Mouse (Mus musculus): ENCODE data around the gene Vgll4. TPM values are rescaled to one million over a fixed set of nuclear protein-coding genes. Genes with fewer than 3 reads are reported as not detected.

Gene Vgll4
- polyA plus RNA-seq, 1 experiment from 2014 or later: 83.0 TPM

GRCm38 (mm10) chr6:114959012-114959398 is 10.8 kb downstream of the Vgll4 start:
- Histone ChIP-seq H3K4me3 (ENCODE audit: low read length) (no peak overlapping the region), H3K9me3 (ENCODE audit: control insufficient read depth, low read length) (no peaks in the 10 kb centered on the region), H3K36me3 (ENCODE audit: control insufficient read depth, insufficient read depth, low read length) (no peaks in the 10 kb centered on the region), H3K4me1 (ENCODE audit: control insufficient read depth, insufficient read depth, low read length) (no peaks in the 10 kb centered on the region; the same call in 1 of the 2 replicates), H3K27ac (ENCODE audit: low read depth, low read length) (no peak overlapping the region), H3K4me2 (replicated peaks; ENCODE audit: low read depth, low read length) (no peak overlapping the region), H3K27me3 (ENCODE audit: control insufficient read depth, insufficient read depth, low read length) (no peaks in the 10 kb centered on the region), H3K9ac (ENCODE audit: low read depth, low read length) (no peak overlapping the region)
- 74% methylated on average over 6 of the region's 6 CpGs for WGBS
- ATAC-seq (ENCODE audit: low FRiP score, low TSS enrichment): no peak

DNA sequence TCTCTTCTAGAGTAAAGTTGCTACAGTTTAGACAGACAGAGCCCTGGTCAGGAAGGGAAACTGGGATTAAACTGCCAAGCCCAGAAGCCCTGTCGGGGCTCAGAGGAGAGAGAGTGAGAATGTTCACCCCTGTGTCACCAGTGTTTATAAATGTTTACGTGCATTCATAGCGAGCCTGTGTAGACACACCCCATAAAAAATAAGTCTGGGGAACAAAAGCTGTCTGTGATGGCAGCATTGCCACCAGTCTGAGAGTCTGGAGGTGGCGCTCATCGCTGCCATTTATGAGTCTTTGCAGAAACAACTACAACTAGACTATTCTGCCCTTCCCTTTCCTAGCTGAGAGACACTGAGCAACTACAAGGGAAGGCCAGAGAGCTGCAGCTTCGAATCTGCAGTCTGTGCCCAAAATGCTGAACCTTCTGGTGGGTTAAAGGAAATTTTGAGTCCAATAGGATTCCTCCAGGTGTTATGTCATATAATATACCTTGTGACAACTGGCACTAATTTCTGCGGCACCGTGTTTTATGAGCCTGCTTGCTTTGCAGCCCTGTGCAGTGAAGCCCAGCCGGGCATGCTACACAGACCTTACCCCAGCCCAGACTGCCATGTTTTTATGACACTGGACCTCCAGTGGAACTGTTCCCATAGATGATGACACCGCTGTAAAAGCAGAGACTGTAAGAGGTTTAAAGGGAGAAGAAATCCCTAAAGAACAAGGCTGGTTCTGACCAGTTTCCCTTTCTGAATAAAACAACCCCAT is 11.4 kb downstream of the Vgll4 start:
- H3K4me2 ChIP-seq (replicated peaks; ENCODE audit: low read depth, low read length): no peak overlapping the region
- H3K4me1 ChIP-seq (ENCODE audit: control insufficient read depth, insufficient read depth, low read length): no peaks in the 10 kb centered on the region; the same call in 1 of the 2 replicates
- H3K9ac ChIP-seq (ENCODE audit: low read depth, low read length): no peak overlapping the region
- no peaks in the 10 kb centered on the region for H3K27me3 ChIP-seq (ENCODE audit: control insufficient read depth, insufficient read depth, low read length)
- no peak for ATAC-seq (ENCODE audit: low FRiP score, low TSS enrichment)
- no peak overlapping the region for H3K27ac ChIP-seq (ENCODE audit: low read depth, low read length)
- WGBS: 44% methylated on average over 10 of the region's 10 CpGs
- no peaks in the 10 kb centered on the region for H3K9me3 ChIP-seq (ENCODE audit: control insufficient read depth, low read length)
- H3K4me3 ChIP-seq (ENCODE audit: low read length): no peak overlapping the region
- H3K36me3 ChIP-seq (ENCODE audit: control insufficient read depth, insufficient read depth, low read length): no peaks in the 10 kb centered on the region

DNA sequence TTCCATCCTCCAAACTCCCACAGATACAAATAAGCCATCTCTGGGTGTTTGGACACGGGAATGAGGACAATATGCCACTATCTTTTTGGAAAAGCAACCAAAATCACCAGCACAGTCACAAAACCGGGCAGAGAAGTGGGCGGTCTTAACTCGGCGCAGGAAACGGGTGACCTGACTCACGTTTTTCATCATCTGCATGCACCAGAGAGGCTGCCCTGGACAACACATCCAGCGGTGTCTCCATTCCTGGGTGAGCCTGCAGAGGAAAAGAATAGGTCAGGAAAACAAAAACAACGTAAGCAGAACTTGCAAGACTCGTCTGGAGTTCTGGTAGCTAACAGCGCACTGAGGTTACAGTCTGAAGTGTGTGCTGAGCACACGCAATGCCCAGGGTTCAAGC is 12.0 kb downstream of the Vgll4 start:
- Histone ChIP-seq H3K4me2 (replicated peaks; ENCODE audit: low read depth, low read length) (no peak overlapping the region), H3K4me1 (ENCODE audit: control insufficient read depth, insufficient read depth, low read length) (no peaks in the 10 kb centered on the region; the same call in 1 of the 2 replicates), H3K9ac (ENCODE audit: low read depth, low read length) (no peak overlapping the region), H3K9me3 (ENCODE audit: control insufficient read depth, low read length) (no peaks in the 10 kb centered on the region), H3K27me3 (ENCODE audit: control insufficient read depth, insufficient read depth, low read length) (no peaks in the 10 kb centered on the region), H3K27ac (ENCODE audit: low read depth, low read length) (no peak overlapping the region), H3K4me3 (ENCODE audit: low read length) (no peak overlapping the region), H3K36me3 (ENCODE audit: control insufficient read depth, insufficient read depth, low read length) (no peaks in the 10 kb centered on the region)
- 66% methylated on average over 12 of the region's 12 CpGs for WGBS
- no peak for ATAC-seq (ENCODE audit: low FRiP score, low TSS enrichment)

DNA sequence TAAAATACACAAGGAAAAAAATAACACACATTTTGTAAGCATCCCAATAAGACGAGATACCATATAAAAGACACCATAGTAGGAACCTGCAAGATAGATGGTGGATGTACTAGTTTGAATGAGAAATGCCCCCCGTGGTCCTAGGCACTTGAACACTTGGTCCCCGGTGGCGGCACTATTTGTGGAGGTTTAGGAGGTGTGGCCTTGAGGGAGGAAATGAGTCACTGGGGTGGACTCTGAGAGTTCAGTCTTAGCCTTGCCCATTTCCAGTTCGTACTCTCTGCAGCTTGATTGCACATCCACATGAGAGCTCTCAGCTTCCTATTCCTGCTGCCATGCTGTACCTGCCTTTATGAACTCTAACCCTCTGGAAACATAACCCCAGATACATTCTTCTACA is 15.3 kb downstream of the Vgll4 start:
- no peaks in the 10 kb centered on the region for H3K9me3 ChIP-seq (ENCODE audit: control insufficient read depth, low read length)
- H3K36me3 ChIP-seq (ENCODE audit: control insufficient read depth, insufficient read depth, low read length): no peaks in the 10 kb centered on the region
- no peaks in the 10 kb centered on the region; the same call in 1 of the 2 replicates for H3K4me1 ChIP-seq (ENCODE audit: control insufficient read depth, insufficient read depth, low read length)
- no peak overlapping the region for H3K27ac ChIP-seq (ENCODE audit: low read depth, low read length)
- H3K4me3 ChIP-seq (ENCODE audit: low read length): no peak overlapping the region
- ATAC-seq (ENCODE audit: low FRiP score, low TSS enrichment): no peak
- no peak overlapping the region for H3K4me2 ChIP-seq (replicated peaks; ENCODE audit: low read depth, low read length)
- H3K9ac ChIP-seq (ENCODE audit: low read depth, low read length): no peak overlapping the region
- H3K27me3 ChIP-seq (ENCODE audit: control insufficient read depth, insufficient read depth, low read length): no peaks in the 10 kb centered on the region
- 79% methylated on average over 5 of the region's 5 CpGs for WGBS

GRCm38 (mm10) chr6:114953601-114954000 is 16.2 kb downstream of the Vgll4 start:
- H3K36me3 ChIP-seq (ENCODE audit: control insufficient read depth, insufficient read depth, low read length): no peaks in the 10 kb centered on the region
- no peaks in the 10 kb centered on the region; the same call in 1 of the 2 replicates for H3K4me1 ChIP-seq (ENCODE audit: control insufficient read depth, insufficient read depth, low read length)
- no peak overlapping the region for H3K4me3 ChIP-seq (ENCODE audit: low read length)
- no peaks in the 10 kb centered on the region for H3K27me3 ChIP-seq (ENCODE audit: control insufficient read depth, insufficient read depth, low read length)
- no peak overlapping the region for H3K9ac ChIP-seq (ENCODE audit: low read depth, low read length)
- ATAC-seq (ENCODE audit: low FRiP score, low TSS enrichment): no peak
- H3K9me3 ChIP-seq (ENCODE audit: control insufficient read depth, low read length): no peaks in the 10 kb centered on the region
- no peak overlapping the region for H3K4me2 ChIP-seq (replicated peaks; ENCODE audit: low read depth, low read length)
- WGBS: 97% methylated on average over 5 of the region's 5 CpGs
- H3K27ac ChIP-seq (ENCODE audit: low read depth, low read length): no peak overlapping the region

- no peaks in the 10 kb centered on the region for H3K36me3 ChIP-seq (ENCODE audit: control insufficient read depth, insufficient read depth, low read length)
- WGBS: 66% methylated on average over 5 of the region's 5 CpGs
- no peak overlapping the region for H3K4me2 ChIP-seq (replicated peaks; ENCODE audit: low read depth, low read length)
- no peak overlapping the region for H3K4me3 ChIP-seq (ENCODE audit: low read length)
- H3K27me3 ChIP-seq (ENCODE audit: control insufficient read depth, insufficient read depth, low read length): no peaks in the 10 kb centered on the region
- H3K27ac ChIP-seq (ENCODE audit: low read depth, low read length): no peak overlapping the region
- H3K9me3 ChIP-seq (ENCODE audit: control insufficient read depth, low read length): no peaks in the 10 kb centered on the region
- no peaks in the 10 kb centered on the region for H3K4me1 ChIP-seq (ENCODE audit: control insufficient read depth, insufficient read depth, low read length)
- H3K9ac ChIP-seq (ENCODE audit: low read depth, low read length): no peak overlapping the region
- no peak for ATAC-seq (ENCODE audit: low FRiP score, low TSS enrichment)
Observed at GRCm38 (mm10) chr6:114952356-114952755, 17.4 kb downstream of the Vgll4 start.

DNA sequence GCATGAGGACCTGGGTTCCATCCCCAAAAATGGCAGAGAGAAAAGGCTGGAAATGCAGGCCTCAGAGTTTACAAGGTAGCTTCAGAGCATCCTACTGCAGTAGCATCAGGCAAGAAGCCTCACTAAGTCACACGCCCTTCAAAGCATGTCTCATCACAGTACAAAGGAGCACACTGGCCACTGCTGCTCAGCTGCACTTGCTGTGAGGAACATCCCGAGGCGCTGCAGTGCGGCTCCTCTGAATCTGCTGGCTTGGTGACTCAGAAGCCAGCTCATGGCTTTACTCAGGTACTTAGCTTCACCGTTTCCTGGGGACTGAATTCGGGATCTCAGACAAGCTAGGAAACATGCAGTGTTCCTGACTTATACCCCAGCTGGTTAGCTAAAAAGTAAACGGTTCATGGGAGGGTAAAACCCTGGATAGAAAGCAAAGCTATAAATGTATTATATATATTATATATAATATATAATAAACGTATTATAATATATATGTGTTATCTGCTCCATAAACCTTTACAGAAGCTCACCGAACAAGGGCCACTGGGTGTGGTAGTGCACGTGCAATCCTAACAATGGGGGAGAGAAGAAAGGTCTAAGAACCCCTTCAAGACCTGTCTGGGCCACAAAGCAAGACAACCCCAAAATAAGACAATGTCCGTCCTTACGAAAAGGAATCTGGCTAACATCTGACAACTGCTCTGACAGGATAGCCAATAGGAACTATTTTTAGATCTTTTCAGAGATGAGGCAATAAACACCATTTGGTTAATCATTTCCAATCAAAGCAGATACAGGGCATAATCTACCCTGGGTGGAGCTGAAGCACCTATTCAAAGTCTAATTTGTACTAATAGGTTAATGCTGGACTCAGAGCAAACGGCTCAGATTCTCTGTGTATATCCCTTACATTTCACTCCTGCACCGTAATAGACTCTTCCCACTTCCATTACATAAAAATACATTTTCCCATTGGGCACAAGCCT is 25.0 kb downstream of the Vgll4 start:
- Histone ChIP-seq H3K9me3 (ENCODE audit: control insufficient read depth, low read length) (no peaks in the 10 kb centered on the region), H3K27me3 (ENCODE audit: control insufficient read depth, insufficient read depth, low read length) (no peaks in the 10 kb centered on the region), H3K4me2 (replicated peaks; ENCODE audit: low read depth, low read length) (no peak overlapping the region), H3K36me3 (ENCODE audit: control insufficient read depth, insufficient read depth, low read length) (no peaks in the 10 kb centered on the region), H3K4me3 (ENCODE audit: low read length) (no peak overlapping the region), H3K4me1 (ENCODE audit: control insufficient read depth, insufficient read depth, low read length) (no peaks in the 10 kb centered on the region), H3K27ac (ENCODE audit: low read depth, low read length) (no peak overlapping the region), H3K9ac (ENCODE audit: low read depth, low read length) (no peak overlapping the region)
- WGBS: 89% methylated on average over 14 of the region's 14 CpGs
- no peak for ATAC-seq (ENCODE audit: low FRiP score, low TSS enrichment)

DNA sequence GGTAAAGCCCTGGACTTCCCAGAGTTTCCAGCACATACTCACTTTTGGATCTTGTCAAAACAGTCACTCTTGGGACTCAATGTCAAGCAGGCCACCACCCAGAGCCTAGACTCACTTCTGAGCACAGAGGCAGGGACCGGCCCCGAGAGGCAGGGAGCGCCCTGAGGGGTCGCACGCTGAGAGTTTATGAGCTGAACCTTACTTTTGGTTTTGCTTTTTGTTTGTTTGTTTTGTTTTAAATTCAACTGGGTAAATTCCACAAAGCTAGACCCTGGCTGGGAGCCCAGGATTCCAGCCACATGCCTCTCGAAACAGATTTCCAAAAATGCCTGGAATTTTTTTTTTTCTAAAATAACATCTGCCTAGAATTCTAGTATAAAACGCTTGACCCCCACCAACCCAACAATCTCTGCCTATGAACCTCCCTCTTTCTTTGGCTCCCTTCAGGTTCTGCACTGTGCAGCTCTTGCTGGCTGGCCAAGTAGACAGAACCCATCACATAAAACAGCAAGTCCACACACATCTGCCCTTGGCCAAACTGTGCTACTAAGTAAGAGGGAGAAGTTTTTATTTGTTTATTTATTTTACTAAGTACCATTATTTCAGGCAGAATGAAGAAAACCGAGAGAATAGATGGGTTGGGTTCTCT is 28.5 kb downstream of the Vgll4 start:
- Histone ChIP-seq H3K9ac (ENCODE audit: low read depth, low read length) (no peak overlapping the region), H3K27ac (ENCODE audit: low read depth, low read length) (no peak overlapping the region), H3K27me3 (ENCODE audit: control insufficient read depth, insufficient read depth, low read length) (no peaks in the 10 kb centered on the region), H3K9me3 (ENCODE audit: control insufficient read depth, low read length) (no peaks in the 10 kb centered on the region), H3K4me3 (ENCODE audit: low read length) (no peak overlapping the region), H3K36me3 (ENCODE audit: control insufficient read depth, insufficient read depth, low read length) (no peaks in the 10 kb centered on the region), H3K4me1 (ENCODE audit: control insufficient read depth, insufficient read depth, low read length) (no peaks in the 10 kb centered on the region), H3K4me2 (replicated peaks; ENCODE audit: low read depth, low read length) (no peak overlapping the region)
- ATAC-seq (ENCODE audit: low FRiP score, low TSS enrichment): no peak
- WGBS: 50% methylated on average over 8 of the region's 8 CpGs

All from kidney, embryonic 14.5 days (tissue).